Mouse (Mus musculus): ENCODE results near the gene Dnah7b. TPM values are rescaled to one million over a fixed set of nuclear protein-coding genes. Genes with fewer than 3 reads are reported as not detected.

The Dnah7b gene
- polyA plus RNA-seq (2012; rRNA removed; ENCODE audit: low replicate concordance), result 0.47 TPM in 1 of 2 replicates, not detected in the other

GRCm38 (mm10) chr1:46066015-46066414 is at the start of gene Dnah7b:
Gene Dnah7b, plus strand, starts transcription at chr1:46066315.

Other genes starting within 250 kb of the Dnah7b start
- not detected in 2 replicates for gene Gm5269, start 176.0 kb upstream of the Dnah7b start, polyA plus RNA-seq (2012; rRNA removed; ENCODE audit: low replicate concordance)
- gene Slc40a1, start 139.8 kb upstream of the Dnah7b start, polyA plus RNA-seq (2012; rRNA removed; ENCODE audit: low replicate concordance), result 0.91 and 35.7 TPM in 2 replicates

All from duodenum, adult 2 months (tissue).